Mouse (Mus musculus) hindbrain, postnatal 0 days (tissue): ENCODE results near the gene Prss38. TPM values are rescaled to one million over a fixed set of nuclear protein-coding genes. Genes with fewer than 3 reads are reported as not detected.

ENCODE experiments used
- ATAC-seq: fragments of 200-750 bp; cut with Nextera tagmentation; 2 replicates; pipeline ENCODE4 v1.8.0; 2017; ENCODE audit warnings: mild to moderate bottlenecking, moderate TSS enrichment, moderate library complexity
- DNase-seq: peaks from one replicate; pipeline ENCODE4 v3.0.0-alpha.2; 2015; ENCODE audit warnings: low spot score
- H3K27ac ChIP-seq: fragments of 300-500 bp; sonication (generic); 2 replicates; pipeline ENCODE4 v1.5.1; 2014; ENCODE audit warnings: mild to moderate bottlenecking
- H3K27me3 ChIP-seq: fragments of 300-500 bp; sonication (generic); 2 replicates; pipeline ENCODE4 v1.6.1; 2014; ENCODE audit warnings: low read length, mixed read lengths; ENCODE audit not compliant: insufficient read depth
- H3K36me3 ChIP-seq: fragments of 300-500 bp; sonication (generic); 2 replicates; pipeline ENCODE4 v1.6.1; 2014; ENCODE audit warnings: low read length, mixed read lengths; ENCODE audit not compliant: insufficient read depth
- H3K4me1 ChIP-seq: fragments of 300-500 bp; sonication (generic); 2 replicates; pipeline ENCODE4 v1.6.1; 2014; ENCODE audit warnings: antibody characterized with exemption, low read length, mixed read lengths; ENCODE audit not compliant: insufficient read depth
- H3K4me2 ChIP-seq: fragments of 300-500 bp; sonication (generic); 2 replicates; pipeline ENCODE4 v1.6.1; 2014; ENCODE audit warnings: low read depth, mild to moderate bottlenecking, low read length, moderate library complexity, mixed read lengths
- H3K4me3 ChIP-seq: fragments of 300-500 bp; sonication (generic); 2 replicates; pipeline ENCODE4 v1.5.1; 2014; ENCODE audit warnings: low read length
- H3K9ac ChIP-seq: fragments of 300-500 bp; sonication (generic); replicated peaks from 2 replicates; pipeline ENCODE4 v1.6.1; 2014; ENCODE audit warnings: mild to moderate bottlenecking, low read length, moderate library complexity, mixed read lengths
- H3K9me3 ChIP-seq: fragments of 300-500 bp; sonication (generic); 2 replicates; pipeline ENCODE4 v1.6.1; 2016; ENCODE audit warnings: low read length, mixed read lengths
- CTCF ChIP-seq: IDR thresholded peaks from 2 replicates; pipeline ENCODE4 v1.5.1; 2016; ENCODE audit warnings: antibody characterized with exemption, control low read depth, low read depth
- WGBS: fragments of 180-500 bp; shearing (Covaris S2); extraction: QIAGEN DNeasy Blood & Tissue Kit; methylation state at CpG from one replicate; pipeline ENCODE4 v1.1.7; 2014; 5-methylcytosine and 5-hydroxymethylcytosine counted together
- microRNA-seq, 2 experiments: library from miRNA; unstranded; fragments of <30 nt; microRNA quantifications; one replicate each; pipeline ENCODE4; 2016
- polyA plus RNA-seq: library from polyadenylated mRNA; unstranded; fragments of >200 nt; fragmentation: Nextera tagmentation; extraction: Ambion mirVana; gene quantifications from 2 replicates; pipeline ENCODE4 v1.2.1, GENCODE M21; 2015
- total RNA-seq: library from RNA; depleted of rRNA; stranded (reverse); fragments of >200 nt; gene quantifications from 2 replicates; pipeline ENCODE4 v1.2.3, GENCODE M21; 2014; rRNA removed

The Prss38 gene
- total and polyA plus RNA-seq, 2 experiments from 2014 or later, result not detected

DNA sequence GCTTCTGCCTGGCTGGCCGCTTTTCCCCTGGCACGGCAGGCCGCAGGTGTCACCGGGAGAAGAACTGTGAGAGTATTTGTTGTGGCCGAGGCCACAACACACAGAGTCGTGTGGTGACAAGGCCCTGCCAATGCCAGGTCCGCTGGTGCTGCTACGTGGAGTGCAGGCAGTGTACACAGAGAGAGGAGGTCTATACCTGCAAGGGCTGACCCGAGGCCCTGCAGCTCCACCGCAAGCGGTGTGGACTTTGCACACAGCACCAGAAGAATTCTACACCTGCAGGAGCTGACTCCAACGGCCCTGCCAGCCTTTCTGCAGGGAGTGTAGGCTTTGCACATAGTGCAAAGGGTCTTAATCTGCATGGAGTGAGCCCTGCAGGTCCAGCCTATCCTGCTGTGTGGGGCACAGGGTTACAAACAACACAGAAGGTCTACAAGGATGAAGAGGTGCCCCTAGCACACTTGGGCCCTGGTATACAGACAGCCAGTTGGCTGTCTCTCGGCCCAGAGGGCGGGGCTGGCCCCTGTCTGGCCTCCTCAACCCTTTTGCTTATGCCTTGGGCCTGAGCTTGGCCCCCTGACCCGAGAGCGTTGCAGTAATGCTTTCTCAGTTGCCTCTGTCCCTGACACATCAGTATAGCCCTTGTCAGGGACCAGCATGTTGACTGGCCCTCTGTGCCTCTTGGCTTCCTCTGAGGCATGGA lies 44.1 kb downstream of the Prss38 start:
- Histone ChIP-seq H3K36me3 (no peaks in the 10 kb centered on the region), H3K4me3 (no peak overlapping the region), H3K4me2 (no peak overlapping the region), H3K27me3 (no peaks in the 10 kb centered on the region; the same call in 1 of the 2 replicates), H3K9ac (no peak overlapping the region), H3K27ac (no peak overlapping the region), H3K4me1 (no peaks in the 10 kb centered on the region), H3K9me3 (no peaks in the 10 kb centered on the region)
- 87% methylated on average over 16 of the region's 16 CpGs for WGBS
- TF ChIP-seq CTCF, result no peak
- DNase-seq (no peak), ATAC-seq (no peak)

GRCm38 (mm10) chr11:59330560-59330959 lies 44.9 kb downstream of the Prss38 start:
- peak; percentile 71 for ATAC-seq

DNA sequence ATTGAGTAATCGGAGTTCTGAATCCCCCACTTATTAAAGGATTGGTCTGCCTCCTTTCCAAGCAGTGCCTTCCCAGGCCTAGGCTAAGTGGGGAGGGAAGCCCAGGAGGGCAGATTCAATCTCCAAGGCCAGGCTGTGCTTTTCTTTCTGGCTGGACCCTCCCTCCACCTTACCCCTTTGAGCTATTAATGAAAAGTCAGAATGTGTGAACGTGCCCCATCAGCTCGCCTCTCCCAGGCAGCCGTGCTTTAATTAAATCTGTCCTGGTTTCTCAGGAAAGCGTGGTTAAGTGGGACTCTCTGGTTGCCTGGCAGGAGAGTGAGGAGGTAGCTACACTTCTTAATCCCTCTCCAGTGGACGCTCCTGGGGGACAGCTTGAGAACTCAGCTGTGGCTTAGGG lies 45.8 kb downstream of the Prss38 start:
- no peaks in the 10 kb centered on the region for H3K9me3 ChIP-seq
- no peaks in the 10 kb centered on the region for H3K36me3 ChIP-seq
- no peak overlapping the region for H3K4me2 ChIP-seq
- no peak overlapping the region for H3K9ac ChIP-seq
- peak; percentile 6; the same call in 1 of the 2 replicates for ATAC-seq
- H3K27ac ChIP-seq, result no peak overlapping the region
- 25% methylated on average over 6 of the region's 6 CpGs for WGBS
- H3K27me3 ChIP-seq, result no peaks in the 10 kb centered on the region; the same call in 1 of the 2 replicates
- TF ChIP-seq CTCF, result no peak
- H3K4me1 ChIP-seq, result no peaks in the 10 kb centered on the region
- no peak overlapping the region for H3K4me3 ChIP-seq
- peak; percentile 32 for DNase-seq

More at GRCm38 (mm10) chr11:59330560-59330959, 44.9 kb downstream of the Prss38 start:
- H3K27ac ChIP-seq, result no peak overlapping the region
- WGBS, result 46% methylated on average over 5 of the region's 5 CpGs
- no peak overlapping the region for H3K4me2 ChIP-seq
- no peaks in the 10 kb centered on the region for H3K4me1 ChIP-seq
- no peaks in the 10 kb centered on the region for H3K36me3 ChIP-seq
- H3K9me3 ChIP-seq, result no peaks in the 10 kb centered on the region
- no peaks in the 10 kb centered on the region; the same call in 1 of the 2 replicates for H3K27me3 ChIP-seq
- no peak overlapping the region for H3K9ac ChIP-seq
- no peak overlapping the region for H3K4me3 ChIP-seq
- TF ChIP-seq CTCF, result peak; percentile 85
- DNase-seq, result peak; percentile 74

GRCm38 (mm10) chr11:59327625-59328024 lies 47.8 kb downstream of the Prss38 start:
- Histone ChIP-seq H3K4me2 (no peak overlapping the region), H3K4me1 (no peaks in the 10 kb centered on the region), H3K27ac (no peak overlapping the region), H3K9ac (no peak overlapping the region), H3K36me3 (no peaks in the 10 kb centered on the region), H3K4me3 (no peak overlapping the region), H3K27me3 (no peaks in the 10 kb centered on the region; the same call in 1 of the 2 replicates), H3K9me3 (no peaks in the 10 kb centered on the region)
- WGBS, result 69% methylated on average over 18 of the region's 18 CpGs
- DNase-seq, result no peak
- no peak for TF ChIP-seq CTCF
- ATAC-seq, result no peak

DNA sequence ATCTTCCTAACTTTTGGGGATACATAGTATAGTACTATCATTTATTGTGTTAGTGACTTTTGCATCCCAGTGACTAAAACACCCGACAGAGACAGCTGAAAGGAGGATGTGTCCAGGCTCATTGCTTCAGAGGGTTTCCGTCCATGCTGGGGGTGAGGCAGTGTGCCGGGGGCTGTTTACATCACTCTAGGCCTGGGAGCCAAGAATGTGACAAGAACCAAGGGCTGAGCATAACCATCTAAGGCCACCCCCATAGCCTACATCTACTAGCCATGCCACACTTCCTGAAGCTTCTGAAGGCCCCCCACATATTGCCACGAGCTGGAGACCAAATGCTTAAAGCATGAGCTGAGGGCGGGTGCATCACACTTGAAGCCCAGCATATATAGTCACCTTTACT lies 50.7 kb downstream of the Prss38 start:
- no peak overlapping the region for H3K4me3 ChIP-seq
- H3K4me1 ChIP-seq, result no peaks in the 10 kb centered on the region
- no peaks in the 10 kb centered on the region for H3K9me3 ChIP-seq
- H3K27me3 ChIP-seq, result no peaks in the 10 kb centered on the region
- 53% methylated on average over 5 of the region's 5 CpGs for WGBS
- no peak overlapping the region for H3K27ac ChIP-seq
- no peaks in the 10 kb centered on the region for H3K36me3 ChIP-seq
- no peak for ATAC-seq
- no peak for DNase-seq
- H3K4me2 ChIP-seq, result no peak overlapping the region
- no peak overlapping the region for H3K9ac ChIP-seq
- no peak for TF ChIP-seq CTCF

GRCm38 (mm10) chr11:59322988-59323387 lies 52.5 kb downstream of the Prss38 start:
- peak; percentile 32; the same call in 1 of the 2 replicates for ATAC-seq
- DNase-seq, result no peak
- no peak overlapping the region for H3K27ac ChIP-seq
- H3K4me3 ChIP-seq, result no peak overlapping the region
- no peaks in the 10 kb centered on the region for H3K27me3 ChIP-seq
- no peak overlapping the region for H3K9ac ChIP-seq
- TF ChIP-seq CTCF, result no peak
- H3K4me2 ChIP-seq, result no peak overlapping the region
- no peaks in the 10 kb centered on the region for H3K9me3 ChIP-seq
- WGBS, result 39% methylated on average over 3 of the region's 3 CpGs
- no peaks in the 10 kb centered on the region for H3K36me3 ChIP-seq
- H3K4me1 ChIP-seq, result no peaks in the 10 kb centered on the region

Small RNAs within 50 kb of the gene (microRNA-seq; reads per million reads assigned to microRNA genes)
- gene Gm24756, result 0 reads per million in 2 experiments

Other genes starting within 250 kb of the Prss38 start
- 2.3 and 2.8 TPM in 2 replicates for gene Obscn, start 239.3 kb downstream of the Prss38 start, total RNA-seq
- 0.30 and 0.41 TPM in 2 replicates for gene Obscn, start 239.3 kb downstream of the Prss38 start, polyA plus RNA-seq
- gene Iba57, start 211.9 kb downstream of the Prss38 start, total RNA-seq, result 13.3 and 14.8 TPM in 2 replicates
- gene Iba57, start 211.9 kb downstream of the Prss38 start, polyA plus RNA-seq, result 9.3 and 10.7 TPM in 2 replicates
- gene Gjc2, start 192.4 kb downstream of the Prss38 start, total RNA-seq, result 2.3 and 3.2 TPM in 2 replicates
- gene Gjc2, start 192.4 kb downstream of the Prss38 start, polyA plus RNA-seq, result 0.38 and 0.76 TPM in 2 replicates
- gene Guk1, start 183.4 kb downstream of the Prss38 start, total RNA-seq, result 124 TPM in 2 replicates
- gene Guk1, start 183.4 kb downstream of the Prss38 start, polyA plus RNA-seq, result 258 and 271 TPM in 2 replicates
- 88.3 and 90.6 TPM in 2 replicates for gene Mrpl55, start 173.2 kb downstream of the Prss38 start, total RNA-seq
- gene Mrpl55, start 173.2 kb downstream of the Prss38 start, polyA plus RNA-seq, result 119 and 123 TPM in 2 replicates
- gene 2310033P09Rik, start 167.3 kb downstream of the Prss38 start, total RNA-seq, result 4.3 and 4.7 TPM in 2 replicates
- 24.8 and 29.2 TPM in 2 replicates for gene 2310033P09Rik, start 167.3 kb downstream of the Prss38 start, polyA plus RNA-seq
- gene Arf1, start 147.4 kb downstream of the Prss38 start, total RNA-seq, result 352 and 363 TPM in 2 replicates
- 609 and 632 TPM in 2 replicates for gene Arf1, start 147.4 kb downstream of the Prss38 start, polyA plus RNA-seq
- gene Wnt3a, start 84.9 kb downstream of the Prss38 start, total RNA-seq, result 0.61 and 0.68 TPM in 2 replicates
- gene Wnt3a, start 84.9 kb downstream of the Prss38 start, polyA plus RNA-seq, result 0.31 and 0.44 TPM in 2 replicates
- 2.8 and 4.5 TPM in 2 replicates for gene Wnt9a, start 68.7 kb downstream of the Prss38 start, total RNA-seq
- gene Wnt9a, start 68.7 kb downstream of the Prss38 start, polyA plus RNA-seq, result 2.1 and 2.3 TPM in 2 replicates
- 35.5 and 37.5 TPM in 2 replicates for gene Jmjd4, start 74.4 kb upstream of the Prss38 start, total RNA-seq
- gene Jmjd4, start 74.4 kb upstream of the Prss38 start, polyA plus RNA-seq, result 21.2 and 22.9 TPM in 2 replicates
- gene Snap47, start 75.5 kb upstream of the Prss38 start, total RNA-seq, result 406 and 413 TPM in 2 replicates
- gene Snap47, start 75.5 kb upstream of the Prss38 start, polyA plus RNA-seq, result 512 and 537 TPM in 2 replicates
- 6.6 and 7.3 TPM in 2 replicates for gene Zfp867, start 96.8 kb upstream of the Prss38 start, total RNA-seq
- gene Zfp867, start 96.8 kb upstream of the Prss38 start, polyA plus RNA-seq, result 6.1 and 6.9 TPM in 2 replicates
- 21.1 and 27.2 TPM in 2 replicates for gene Zkscan17, start 151.1 kb upstream of the Prss38 start, total RNA-seq
- 14.3 and 15.1 TPM in 2 replicates for gene Zkscan17, start 151.1 kb upstream of the Prss38 start, polyA plus RNA-seq
- 0.29 and 0.31 TPM in 2 replicates for gene Nlrp3, start 165.9 kb upstream of the Prss38 start, total RNA-seq
- 0.13 and 0.23 TPM in 2 replicates for gene Nlrp3, start 165.9 kb upstream of the Prss38 start, polyA plus RNA-seq
- not detected in 2 replicates for gene Olfr222, start 200.6 kb upstream of the Prss38 start, total RNA-seq
- not detected in 2 replicates for gene Olfr222, start 200.6 kb upstream of the Prss38 start, polyA plus RNA-seq
- not detected in 2 replicates for gene Olfr223, start 217.6 kb upstream of the Prss38 start, total RNA-seq
- not detected in 2 replicates for gene Olfr223, start 217.6 kb upstream of the Prss38 start, polyA plus RNA-seq